ENCODE assay signal across 11 mouse cellular contexts in genomic region chr4:150446617-150447016, GRCm38 (mm10).
DNase-seq lines count a peak whose midpoint lies in the region; ATAC-seq and TF ChIP-seq lines count a peak whose summit lies in the region.
"Had no signal": no experiment of that assay in that cellular context is flagged by ENCODE, and none has a peak within 500 bp of the region (broad histone marks: within the 10 kb centered on the region; RNA-seq: fewer than 3 reads in every experiment).

No protein-coding gene starts in this region.

- H3K4me3 ChIP-seq in midbrain, embryonic 10.5 days: no peak overlapping the region
- H3K4me3 ChIP-seq in midbrain, postnatal 0 days (ENCODE audit: low read depth, low read length): no peak overlapping the region
- no peak overlapping the region for H3K4me3 ChIP-seq in neural tube, embryonic 14.5 days (ENCODE audit: low read depth, low read length)
- H3K4me3 ChIP-seq: embryonic facial prominence, embryonic 13.5 days; stomach, embryonic 15.5 days had no signal

- ATAC-seq in cerebellum, adult (ENCODE audit: insufficient number of reproducible peaks, low FRiP score, low TSS enrichment): no peak
- no peak for ATAC-seq in midbrain, postnatal 0 days (ENCODE audit: low FRiP score)
- ATAC-seq in neural tube, embryonic 14.5 days (ENCODE audit: low read depth): no peak

- 67% methylated on average over 4 of the region's 4 CpGs for WGBS in midbrain, embryonic 10.5 days
- 54% methylated on average over 4 of the region's 4 CpGs for WGBS in midbrain, postnatal 0 days
- WGBS in neural tube, embryonic 14.5 days: 58% methylated on average over 4 of the region's 4 CpGs

- DNase-seq in cerebellum, postnatal 10 days: peak; percentile 65 to 69
- no peak for DNase-seq in midbrain, embryonic 10.5 days (ENCODE audit: low spot score)
- DNase-seq in midbrain, postnatal 0 days (ENCODE audit: low spot score): no peak
- peak; percentile 35 to 72 for DNase-seq in kidney, adult 8-10 months
- no peak for DNase-seq in left cerebral cortex, adult 8-10 months (ENCODE audit: low spot score in 2 of 2)
- no peak for DNase-seq in frontal cortex, adult 2 months (ENCODE audit: extremely low spot score in 1 of 2, low spot score in 1 of 2)
- DNase-seq: gastrocnemius, postnatal 14 days had no signal

- no peaks in the 10 kb centered on the region for H3K9me3 ChIP-seq in midbrain, embryonic 10.5 days (replicated peaks)
- H3K9me3 ChIP-seq in midbrain, postnatal 0 days (ENCODE audit: low read length): no peaks in the 10 kb centered on the region
- no peaks in the 10 kb centered on the region for H3K9me3 ChIP-seq in neural tube, embryonic 14.5 days (ENCODE audit: control insufficient read depth, low read length)
- H3K9me3 ChIP-seq: embryonic facial prominence, embryonic 13.5 days; stomach, embryonic 15.5 days had no signal

- 0 out of 2 replicates have a peak, but pooled peaks cover 6% of the 10 kb centered on the region for H3K36me3 ChIP-seq in midbrain, embryonic 10.5 days
- H3K36me3 ChIP-seq in midbrain, postnatal 0 days (ENCODE audit: insufficient read depth, low read length): no peaks in the 10 kb centered on the region
- no peaks in the 10 kb centered on the region for H3K36me3 ChIP-seq in neural tube, embryonic 14.5 days (ENCODE audit: control insufficient read depth, insufficient read depth, low read length)
- H3K36me3 ChIP-seq: stomach, embryonic 15.5 days had no signal

- peaks cover 69% of the 10 kb centered on the region for H3K4me1 ChIP-seq in midbrain, embryonic 10.5 days
- peaks cover 9% of the 10 kb centered on the region for H3K4me1 ChIP-seq in midbrain, postnatal 0 days (ENCODE audit: insufficient read depth, low read length)
- H3K4me1 ChIP-seq in neural tube, embryonic 14.5 days (ENCODE audit: control insufficient read depth, insufficient read depth, low read length): peaks cover 42% of the 10 kb centered on the region

- H3K4me2 ChIP-seq in midbrain, postnatal 0 days (ENCODE audit: low read depth, low read length, poor library complexity, severe bottlenecking): no peak overlapping the region
- H3K4me2 ChIP-seq in neural tube, embryonic 14.5 days (ENCODE audit: low read depth, low read length): no peak overlapping the region
- H3K4me2 ChIP-seq: embryonic facial prominence, embryonic 13.5 days; stomach, embryonic 15.5 days had no signal

- no peak overlapping the region for H3K9ac ChIP-seq in midbrain, postnatal 0 days (replicated peaks; ENCODE audit: low read length, poor library complexity, severe bottlenecking)
- no peak overlapping the region for H3K9ac ChIP-seq in neural tube, embryonic 14.5 days (replicated peaks; ENCODE audit: low read depth, low read length)
- H3K9ac ChIP-seq: embryonic facial prominence, embryonic 13.5 days; stomach, embryonic 15.5 days had no signal

- H3K27ac ChIP-seq in midbrain, embryonic 10.5 days (replicated peaks): peak overlapping the region; percentile 53; the same call in 1 of the 2 replicates
- no peak overlapping the region for H3K27ac ChIP-seq in midbrain, postnatal 0 days (ENCODE audit: low read depth, low read length)
- peak overlapping the region; percentile 75 for H3K27ac ChIP-seq in neural tube, embryonic 14.5 days (ENCODE audit: low read depth, low read length)
- H3K27ac ChIP-seq: embryonic facial prominence, embryonic 13.5 days; stomach, embryonic 15.5 days had no signal

- no peaks in the 10 kb centered on the region for H3K27me3 ChIP-seq in midbrain, embryonic 10.5 days (ENCODE audit: low read depth, poor library complexity, severe bottlenecking)
- H3K27me3 ChIP-seq in midbrain, postnatal 0 days (ENCODE audit: insufficient read depth, low read length): no peaks in the 10 kb centered on the region
- no peaks in the 10 kb centered on the region for H3K27me3 ChIP-seq in neural tube, embryonic 14.5 days (ENCODE audit: control insufficient read depth, insufficient read depth, low read length)
- H3K27me3 ChIP-seq: embryonic facial prominence, embryonic 13.5 days; stomach, embryonic 15.5 days had no signal

- no peak for TF ChIP-seq CTCF in midbrain, postnatal 0 days (IDR thresholded peaks at IDR 0.05)

Comparison
In these comparisons a context has a peak if more than half of its experiments do, and no peak if none do; other contexts are left out.
1. DNase-seq: peak in cerebellum, postnatal 10 days (2 of 2) and kidney, adult 8-10 months (2 of 2); none in midbrain, embryonic 10.5 days (single experiment), midbrain, postnatal 0 days (single experiment), left cerebral cortex, adult 8-10 months (0 of 2) and frontal cortex, adult 2 months (0 of 2).